Mouse (Mus musculus): ENCODE measurements around the gene Rftn2. TPM values are rescaled to one million over a fixed set of nuclear protein-coding genes. Genes with fewer than 3 reads are reported as not detected.

Gene Rftn2
- polyA plus RNA-seq, 1 experiment from 2014 or later: 38.2 TPM

- Histone ChIP-seq H3K27ac (peak overlapping the region; percentile 84), H3K4me1 (replicated peaks) (peaks cover 45% of the 10 kb centered on the region), H3K9ac (replicated peaks) (no peak overlapping the region), H3K4me2 (no peak overlapping the region), H3K36me3 (peaks cover 42% of the 10 kb centered on the region), H3K27me3 (no peaks in the 10 kb centered on the region), H3K4me3 (replicated peaks) (no peak overlapping the region), H3K9me3 (no peaks in the 10 kb centered on the region)
- ATAC-seq (ENCODE audit: insufficient number of reproducible peaks, insufficient read depth, low FRiP score, low TSS enrichment, low read depth): peak; percentile 78
- 12% methylated on average over 2 of the region's 2 CpGs for WGBS
Measured at GRCm38 (mm10) chr1:55193316-55193715, 33.3 kb downstream of the Rftn2 start.

GRCm38 (mm10) chr1:55192824-55193223 is 33.8 kb downstream of the Rftn2 start:
- WGBS: 58% methylated on average over 3 of the region's 3 CpGs

GRCm38 (mm10) chr1:55192015-55192414 is 34.6 kb downstream of the Rftn2 start:
- Histone ChIP-seq H3K4me3 (replicated peaks) (no peak overlapping the region), H3K27ac (no peak overlapping the region), H3K9ac (replicated peaks) (no peak overlapping the region), H3K4me2 (peak overlapping the region; percentile 20; the same call in 1 of the 2 replicates), H3K36me3 (peaks cover 46% of the 10 kb centered on the region), H3K27me3 (no peaks in the 10 kb centered on the region), H3K9me3 (no peaks in the 10 kb centered on the region), H3K4me1 (replicated peaks) (peaks cover 45% of the 10 kb centered on the region)
- 29% methylated on average over 8 of the region's 8 CpGs for WGBS
- ATAC-seq (ENCODE audit: insufficient number of reproducible peaks, insufficient read depth, low FRiP score, low TSS enrichment, low read depth): no peak

More at GRCm38 (mm10) chr1:55192824-55193223, 33.8 kb downstream of the Rftn2 start:
- H3K27me3 ChIP-seq: no peaks in the 10 kb centered on the region
- no peak overlapping the region for H3K4me3 ChIP-seq (replicated peaks)
- no peak for ATAC-seq (ENCODE audit: insufficient number of reproducible peaks, insufficient read depth, low FRiP score, low TSS enrichment, low read depth)
- no peak overlapping the region for H3K9ac ChIP-seq (replicated peaks)
- H3K4me1 ChIP-seq (replicated peaks): peaks cover 45% of the 10 kb centered on the region
- peak overlapping the region; percentile 84 for H3K27ac ChIP-seq
- H3K36me3 ChIP-seq: peaks cover 42% of the 10 kb centered on the region
- no peaks in the 10 kb centered on the region for H3K9me3 ChIP-seq
- H3K4me2 ChIP-seq: no peak overlapping the region

GRCm38 (mm10) chr1:55186592-55187210 is 39.9 kb downstream of the Rftn2 start:
- Histone ChIP-seq H3K4me3 (replicated peaks) (no peak overlapping the region), H3K4me1 (replicated peaks) (0 out of 2 replicates have a peak, but pooled peaks cover 5% of the 10 kb centered on the region), H3K4me2 (no peak overlapping the region), H3K27ac (no peak overlapping the region), H3K27me3 (no peaks in the 10 kb centered on the region), H3K9ac (replicated peaks) (no peak overlapping the region), H3K36me3 (peaks cover 68% of the 10 kb centered on the region), H3K9me3 (no peaks in the 10 kb centered on the region)
- WGBS: 38% methylated on average over 11 of the region's 11 CpGs
- no peak for ATAC-seq (ENCODE audit: insufficient number of reproducible peaks, insufficient read depth, low FRiP score, low TSS enrichment, low read depth)

- WGBS: 83% methylated on average over 6 of the region's 6 CpGs
- no peak overlapping the region for H3K4me2 ChIP-seq
- H3K9me3 ChIP-seq: peaks cover 7% of the 10 kb centered on the region
- H3K36me3 ChIP-seq: peaks cover 69% of the 10 kb centered on the region
- no peak overlapping the region for H3K4me3 ChIP-seq (replicated peaks)
- no peak overlapping the region for H3K9ac ChIP-seq (replicated peaks)
- H3K4me1 ChIP-seq (replicated peaks): 0 out of 2 replicates have a peak, but pooled peaks cover 6% of the 10 kb centered on the region
- no peaks in the 10 kb centered on the region for H3K27me3 ChIP-seq
- no peak for ATAC-seq (ENCODE audit: insufficient number of reproducible peaks, insufficient read depth, low FRiP score, low TSS enrichment, low read depth)
- H3K27ac ChIP-seq: no peak overlapping the region
Measured at GRCm38 (mm10) chr1:55185718-55186117, 40.9 kb downstream of the Rftn2 start.

GRCm38 (mm10) chr1:55182392-55182791 is 44.2 kb downstream of the Rftn2 start:
- H3K27ac ChIP-seq: peak overlapping the region; percentile 50; the same call in 1 of the 2 replicates
- no peak overlapping the region for H3K4me3 ChIP-seq (replicated peaks)
- H3K27me3 ChIP-seq: no peaks in the 10 kb centered on the region
- no peak overlapping the region for H3K9ac ChIP-seq (replicated peaks)
- ATAC-seq (ENCODE audit: insufficient number of reproducible peaks, insufficient read depth, low FRiP score, low TSS enrichment, low read depth): no peak
- H3K4me2 ChIP-seq: no peak overlapping the region
- WGBS: 71% methylated on average over 5 of the region's 5 CpGs
- H3K4me1 ChIP-seq (replicated peaks): 0 out of 2 replicates have a peak, but pooled peaks cover 6% of the 10 kb centered on the region
- H3K9me3 ChIP-seq: peaks cover 15% of the 10 kb centered on the region
- H3K36me3 ChIP-seq: peaks cover 83% of the 10 kb centered on the region

GRCm38 (mm10) chr1:55179917-55180566 is 46.5 kb downstream of the Rftn2 start:
- Histone ChIP-seq H3K27me3 (no peaks in the 10 kb centered on the region), H3K4me1 (replicated peaks) (0 out of 2 replicates have a peak, but pooled peaks cover 6% of the 10 kb centered on the region), H3K9ac (replicated peaks) (no peak overlapping the region), H3K4me2 (no peak overlapping the region), H3K9me3 (peaks cover 15% of the 10 kb centered on the region), H3K36me3 (peaks cover 86% of the 10 kb centered on the region), H3K27ac (no peak overlapping the region), H3K4me3 (replicated peaks) (no peak overlapping the region)
- no peak for ATAC-seq (ENCODE audit: insufficient number of reproducible peaks, insufficient read depth, low FRiP score, low TSS enrichment, low read depth)
- 78% methylated on average over 5 of the region's 5 CpGs for WGBS

- 45% methylated on average over 3 of the region's 3 CpGs for WGBS
- Histone ChIP-seq H3K27ac (no peak overlapping the region), H3K36me3 (peaks cover 81% of the 10 kb centered on the region)
Measured at GRCm38 (mm10) chr1:55174558-55175034, 52.0 kb downstream of the Rftn2 start.

GRCm38 (mm10) chr1:55173720-55174557 is 52.6 kb downstream of the Rftn2 start:
- peaks cover 82% of the 10 kb centered on the region for H3K36me3 ChIP-seq

More at GRCm38 (mm10) chr1:55174558-55175034, 52.0 kb downstream of the Rftn2 start:
- H3K4me1 ChIP-seq (replicated peaks): no peaks in the 10 kb centered on the region
- H3K9me3 ChIP-seq: peaks cover 8% of the 10 kb centered on the region; the same call in 1 of the 2 replicates
- H3K27me3 ChIP-seq: no peaks in the 10 kb centered on the region
- ATAC-seq (ENCODE audit: insufficient number of reproducible peaks, insufficient read depth, low FRiP score, low TSS enrichment, low read depth): no peak
- H3K4me3 ChIP-seq (replicated peaks): no peak overlapping the region
- no peak overlapping the region for H3K4me2 ChIP-seq
- no peak overlapping the region for H3K9ac ChIP-seq (replicated peaks)

GRCm38 (mm10) chr1:55171361-55172325 is 54.9 kb downstream of the Rftn2 start:
- no peaks in the 10 kb centered on the region for H3K27me3 ChIP-seq
- H3K27ac ChIP-seq: no peak overlapping the region
- ATAC-seq (ENCODE audit: insufficient number of reproducible peaks, insufficient read depth, low FRiP score, low TSS enrichment, low read depth): no peak
- no peak overlapping the region for H3K9ac ChIP-seq (replicated peaks)
- no peaks in the 10 kb centered on the region for H3K4me1 ChIP-seq (replicated peaks)
- 67% methylated on average over 22 of the region's 22 CpGs for WGBS
- H3K36me3 ChIP-seq: peaks cover 81% of the 10 kb centered on the region
- peaks cover 20% of the 10 kb centered on the region for H3K9me3 ChIP-seq
- no peak overlapping the region for H3K4me3 ChIP-seq (replicated peaks)
- H3K4me2 ChIP-seq: no peak overlapping the region

More at GRCm38 (mm10) chr1:55173720-55174557, 52.6 kb downstream of the Rftn2 start:
- WGBS: 90% methylated on average over 10 of the region's 10 CpGs
- H3K4me1 ChIP-seq (replicated peaks): no peaks in the 10 kb centered on the region
- no peaks in the 10 kb centered on the region for H3K27me3 ChIP-seq
- ATAC-seq (ENCODE audit: insufficient number of reproducible peaks, insufficient read depth, low FRiP score, low TSS enrichment, low read depth): no peak
- H3K4me2 ChIP-seq: no peak overlapping the region
- peaks cover 14% of the 10 kb centered on the region for H3K9me3 ChIP-seq
- H3K4me3 ChIP-seq (replicated peaks): no peak overlapping the region
- no peak overlapping the region for H3K27ac ChIP-seq
- no peak overlapping the region for H3K9ac ChIP-seq (replicated peaks)
